Mouse (Mus musculus) left cerebral cortex, adult 8-10 months (tissue): ENCODE measurements around the gene Gm37240. TPM values are rescaled to one million over a fixed set of nuclear protein-coding genes. Genes with fewer than 3 reads are reported as not detected.

Experiments used
- DNase-seq, 2 experiments: peaks; one replicate each; pipeline ENCODE4 v3.0.0; 2022; ENCODE audit warnings: low spot score in 2 of 2
- total RNA-seq, 4 experiments: library from RNA; stranded (reverse); gene quantifications; 2 replicates each; pipeline ENCODE4 v1.2.4; 2022

Gene Gm37240
- total RNA-seq, 4 experiments from 2014 or later = 0.50 to 4.0 (median 1.1) TPM; not detected in 1

GRCm38 (mm10) chr3:84631586-84631985 lies 1255.7 kb downstream of the Gm37240 start:
- DNase-seq = no peak

GRCm38 (mm10) chr3:84622026-84622425 lies 1265.3 kb downstream of the Gm37240 start:
- no peak for DNase-seq

- DNase-seq = no peak
These were observed 1267.6 kb downstream of the Gm37240 start for GRCm38 (mm10) chr3:84619725-84620124.

- no peak for DNase-seq
These were observed 1268.3 kb downstream of the Gm37240 start for GRCm38 (mm10) chr3:84619056-84619455.

- no peak for DNase-seq
These were observed 1268.7 kb downstream of the Gm37240 start for GRCm38 (mm10) chr3:84618627-84619026.

GRCm38 (mm10) chr3:84615856-84616225 lies 1271.5 kb downstream of the Gm37240 start:
- DNase-seq = no peak

- DNase-seq = no peak
These were observed 1272.1 kb downstream of the Gm37240 start for GRCm38 (mm10) chr3:84615050-84615855.

GRCm38 (mm10) chr3:84610183-84610710 lies 1277.1 kb downstream of the Gm37240 start:
- no peak for DNase-seq

- no peak for DNase-seq
These were observed 1284.1 kb downstream of the Gm37240 start for GRCm38 (mm10) chr3:84603212-84603611.

- DNase-seq = no peak
These were observed 1284.6 kb downstream of the Gm37240 start for GRCm38 (mm10) chr3:84602759-84603158.

- no peak for DNase-seq
These were observed 1285.3 kb downstream of the Gm37240 start for GRCm38 (mm10) chr3:84601870-84602495.

GRCm38 (mm10) chr3:84598756-84599155 lies 1288.6 kb downstream of the Gm37240 start:
- DNase-seq = no peak

GRCm38 (mm10) chr3:84597996-84598734 lies 1289.2 kb downstream of the Gm37240 start:
- DNase-seq = no peak

GRCm38 (mm10) chr3:84595677-84596234 lies 1291.6 kb downstream of the Gm37240 start:
- DNase-seq = no peak

GRCm38 (mm10) chr3:84594894-84595676 lies 1292.2 kb downstream of the Gm37240 start:
- peak; percentile 23 to 38 for DNase-seq

- no peak for DNase-seq
These were observed 1294.0 kb downstream of the Gm37240 start, which contains the start of gene Tigd4 for GRCm38 (mm10) chr3:84593274-84593673. Gene Tigd4, plus strand, starts transcription at chr3:84593574.

GRCm38 (mm10) chr3:84586736-84587135 lies 1300.6 kb downstream of the Gm37240 start:
- no peak for DNase-seq

GRCm38 (mm10) chr3:84582913-84583276 lies 1304.4 kb downstream of the Gm37240 start:
- no peak for DNase-seq

- peak; percentile 87 to 93 for DNase-seq
These were observed 1305.0 kb downstream of the Gm37240 start, which contains the start of gene Arfip1 for GRCm38 (mm10) chr3:84582023-84582912. Gene Arfip1, minus strand, starts transcription at chr3:84582625.

GRCm38 (mm10) chr3:84581696-84582022 lies 1305.7 kb downstream of the Gm37240 start:
- DNase-seq = no peak
